Mouse (Mus musculus) kidney, embryonic 16.5 days (tissue): ENCODE measurements at regions not wholly inside any gene's neighbourhood (a gene's known extent, or its start where the extent isn't known, plus 50 kb on each side); places are given as distances from the start of the nearest gene placed in this dataset.

Experiments used
- ATAC-seq: fragments of 200-750 bp; cut with Nextera tagmentation; 2 replicates; pipeline ENCODE4 v1.8.0; 2017; ENCODE audit warnings: moderate TSS enrichment; ENCODE audit not compliant: low FRiP score, low TSS enrichment
- H3K27ac ChIP-seq: fragments of 300-500 bp; sonication (generic); 2 replicates; pipeline ENCODE4 v1.5.1; 2014; ENCODE audit warnings: low read length
- H3K27me3 ChIP-seq: fragments of 300-500 bp; sonication (generic); 2 replicates; pipeline ENCODE4 v1.6.1; 2014; ENCODE audit warnings: low read length, control low read depth, mixed read lengths; ENCODE audit not compliant: insufficient read depth
- H3K36me3 ChIP-seq: fragments of 300-500 bp; sonication (generic); 2 replicates; pipeline ENCODE4 v1.6.1; 2014; ENCODE audit warnings: low read length, control low read depth, mixed read lengths; ENCODE audit not compliant: insufficient read depth
- H3K4me1 ChIP-seq: fragments of 300-500 bp; sonication (generic); 2 replicates; pipeline ENCODE4 v1.6.1; 2014; ENCODE audit warnings: low read length, control low read depth, mixed read lengths; ENCODE audit not compliant: insufficient read depth
- H3K4me2 ChIP-seq: fragments of 300-500 bp; sonication (generic); replicated peaks from 2 replicates; pipeline ENCODE4 v1.6.1; 2014; ENCODE audit warnings: low read depth, low read length
- H3K4me3 ChIP-seq: fragments of 300-500 bp; sonication (generic); 2 replicates; pipeline ENCODE4 v1.5.1; 2014; ENCODE audit warnings: mild to moderate bottlenecking, low read length
- H3K9ac ChIP-seq: fragments of 300-500 bp; sonication (generic); replicated peaks from 2 replicates; pipeline ENCODE4 v1.6.1; 2014; ENCODE audit warnings: low read length
- H3K9me3 ChIP-seq: fragments of 300-500 bp; sonication (generic); 2 replicates; pipeline ENCODE4 v1.6.1; 2016; ENCODE audit warnings: low read length, control low read depth
- WGBS: fragments of 180-500 bp; shearing (Covaris S2); extraction: QIAGEN DNeasy Blood & Tissue Kit; methylation state at CpG from one replicate; pipeline ENCODE4 v1.1.7; 2014; 5-methylcytosine and 5-hydroxymethylcytosine counted together

DNA sequence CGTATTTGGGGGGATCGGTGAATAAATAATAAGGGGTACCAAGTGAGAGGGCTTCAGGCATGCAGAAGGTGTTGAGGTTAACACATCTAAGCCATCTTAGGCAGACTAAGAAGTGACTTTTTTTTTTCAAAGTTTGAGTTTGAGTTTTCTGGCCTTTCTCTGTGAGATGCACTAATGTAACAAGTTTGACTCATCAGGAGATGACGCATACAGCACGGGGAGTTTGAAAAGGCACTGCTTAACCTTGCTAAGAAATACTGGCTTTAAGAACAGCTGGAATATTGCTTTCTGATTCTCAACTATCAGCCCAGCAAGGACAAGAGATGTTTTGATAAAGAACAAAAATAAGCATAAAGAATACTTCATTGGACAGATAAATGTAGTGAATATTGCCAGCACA lies 806.6 kb downstream of the Kcna4 start:
- WGBS: 86% methylated on average over 4 of the region's 4 CpGs
- no peaks in the 10 kb centered on the region for H3K9me3 ChIP-seq
- H3K4me2 ChIP-seq: no peak overlapping the region
- H3K4me3 ChIP-seq: no peak overlapping the region
- no peak overlapping the region for H3K27ac ChIP-seq
- no peaks in the 10 kb centered on the region for H3K4me1 ChIP-seq
- no peak overlapping the region for H3K9ac ChIP-seq
- no peaks in the 10 kb centered on the region for H3K27me3 ChIP-seq
- no peaks in the 10 kb centered on the region for H3K36me3 ChIP-seq
- ATAC-seq: no peak

DNA sequence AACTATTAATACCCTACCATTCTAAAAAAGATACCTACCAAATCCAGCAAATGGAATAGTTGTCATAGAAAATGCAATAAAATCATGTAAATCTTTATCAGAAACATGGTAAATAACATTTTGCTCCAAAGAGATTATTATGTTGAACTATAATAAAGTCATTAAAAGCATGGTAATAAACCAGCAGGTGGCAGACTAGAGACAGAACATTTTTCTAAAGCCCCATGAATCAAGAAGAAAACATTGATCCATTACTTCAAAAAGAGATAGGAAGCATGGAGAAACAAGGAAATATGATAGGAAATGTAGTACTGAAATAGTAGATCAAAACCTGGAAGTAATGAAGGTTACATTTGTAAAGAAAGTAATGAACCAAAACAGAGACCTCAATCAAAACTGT lies 819.7 kb downstream of the Kcna4 start:
- no peak overlapping the region for H3K27ac ChIP-seq
- ATAC-seq: no peak
- H3K4me2 ChIP-seq: no peak overlapping the region
- no peak overlapping the region for H3K9ac ChIP-seq
- no peaks in the 10 kb centered on the region for H3K4me1 ChIP-seq
- H3K9me3 ChIP-seq: no peaks in the 10 kb centered on the region
- no peaks in the 10 kb centered on the region for H3K36me3 ChIP-seq
- no peak overlapping the region for H3K4me3 ChIP-seq
- H3K27me3 ChIP-seq: no peaks in the 10 kb centered on the region

DNA sequence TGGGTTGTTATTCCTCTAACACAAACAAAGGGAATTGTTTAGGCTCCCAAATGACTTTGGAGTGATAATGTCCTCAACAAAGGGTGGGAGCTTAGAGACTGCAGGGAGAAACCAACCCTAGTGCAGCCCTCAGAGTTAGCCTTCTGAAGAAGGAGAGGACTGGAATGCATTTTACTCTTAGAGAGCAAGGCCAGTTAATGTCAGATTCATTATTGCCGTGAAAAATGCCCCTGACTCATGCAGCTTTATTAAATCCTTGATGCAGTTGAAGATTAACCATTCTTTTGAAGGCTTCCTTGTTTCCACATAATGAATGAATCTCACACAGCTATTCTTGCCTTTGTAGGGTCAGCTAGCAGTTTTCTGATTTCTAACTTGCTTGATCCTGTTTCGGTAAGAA lies 855.3 kb downstream of the Kcna4 start:
- Histone ChIP-seq H3K4me2 (no peak overlapping the region), H3K27me3 (no peaks in the 10 kb centered on the region), H3K9me3 (no peaks in the 10 kb centered on the region), H3K36me3 (no peaks in the 10 kb centered on the region), H3K27ac (no peak overlapping the region), H3K4me3 (no peak overlapping the region), H3K9ac (no peak overlapping the region), H3K4me1 (no peaks in the 10 kb centered on the region)
- WGBS: 69% methylated on average over 2 of the region's 2 CpGs
- no peak for ATAC-seq

DNA sequence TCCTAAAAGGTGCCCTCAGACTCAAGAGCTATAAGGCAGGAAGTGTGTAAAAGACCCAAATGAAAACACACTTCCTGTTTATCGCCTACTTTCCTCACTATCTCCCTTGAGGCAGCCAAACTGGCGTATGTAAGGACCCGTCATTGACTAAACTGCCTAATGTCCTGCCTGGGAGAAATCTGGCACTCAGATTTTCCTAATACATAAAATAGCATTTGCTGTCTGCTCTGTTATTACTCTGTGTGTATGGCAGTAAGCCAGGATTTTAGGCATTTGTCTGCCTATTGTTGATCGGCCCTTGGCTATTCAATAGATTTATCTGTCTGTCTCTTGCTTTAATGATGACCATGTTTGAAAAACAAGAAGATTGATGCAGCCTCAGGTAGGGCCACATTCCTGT lies 857.8 kb downstream of the Kcna4 start:
- Histone ChIP-seq H3K4me1 (no peaks in the 10 kb centered on the region), H3K9ac (no peak overlapping the region), H3K9me3 (no peaks in the 10 kb centered on the region), H3K27ac (no peak overlapping the region), H3K4me2 (no peak overlapping the region), H3K4me3 (no peak overlapping the region), H3K27me3 (no peaks in the 10 kb centered on the region), H3K36me3 (no peaks in the 10 kb centered on the region)
- 53% methylated on average over 4 of the region's 4 CpGs for WGBS
- ATAC-seq: no peak

DNA sequence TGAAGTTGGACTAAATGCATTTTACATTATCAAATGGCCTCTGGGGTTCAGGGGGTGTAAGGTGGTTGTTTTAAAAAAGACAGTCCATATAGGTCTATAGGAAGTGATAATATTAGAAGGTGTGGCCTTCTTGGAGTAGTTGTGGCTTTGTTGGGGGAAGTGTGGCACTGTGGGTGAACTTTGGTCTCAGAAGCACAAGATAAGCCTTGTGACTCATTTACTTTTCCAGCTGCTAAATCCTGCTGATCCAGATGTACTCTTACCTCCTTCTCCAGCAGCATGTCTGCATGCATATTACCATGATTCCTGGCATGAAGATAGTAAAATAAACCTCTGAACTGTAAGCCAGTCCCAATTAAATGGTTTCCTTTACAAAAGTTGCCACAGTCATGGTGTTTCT lies 865.8 kb downstream of the Kcna4 start:
- Histone ChIP-seq H3K9me3 (no peaks in the 10 kb centered on the region), H3K27ac (no peak overlapping the region), H3K36me3 (no peaks in the 10 kb centered on the region), H3K9ac (no peak overlapping the region), H3K4me2 (no peak overlapping the region), H3K27me3 (no peaks in the 10 kb centered on the region), H3K4me1 (no peaks in the 10 kb centered on the region), H3K4me3 (no peak overlapping the region)
- no peak for ATAC-seq

DNA sequence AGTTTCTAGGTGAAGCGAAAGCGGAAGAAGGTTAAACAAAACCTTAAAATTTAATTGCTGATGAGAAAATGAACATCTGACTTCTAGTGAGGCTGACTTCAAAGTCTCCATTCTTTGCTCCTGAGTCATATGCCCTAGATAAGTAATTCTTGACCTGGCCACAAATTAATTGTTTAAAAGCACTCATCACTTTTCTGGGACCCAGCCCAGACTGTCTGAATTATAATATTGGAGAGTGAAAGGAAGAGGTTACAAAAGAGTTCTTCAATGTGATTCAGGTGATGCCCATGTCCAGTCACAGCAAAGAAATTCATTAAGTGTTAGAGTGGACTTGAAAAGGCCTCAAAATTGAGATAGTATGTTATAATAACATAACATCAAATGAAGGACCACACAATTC lies 867.3 kb downstream of the Kcna4 start:
- Histone ChIP-seq H3K9me3 (no peaks in the 10 kb centered on the region), H3K4me2 (no peak overlapping the region), H3K9ac (no peak overlapping the region), H3K27me3 (no peaks in the 10 kb centered on the region), H3K27ac (no peak overlapping the region), H3K4me3 (no peak overlapping the region), H3K36me3 (no peaks in the 10 kb centered on the region), H3K4me1 (no peaks in the 10 kb centered on the region)
- ATAC-seq: no peak
- WGBS: 87% methylated on average over 2 of the region's 2 CpGs

DNA sequence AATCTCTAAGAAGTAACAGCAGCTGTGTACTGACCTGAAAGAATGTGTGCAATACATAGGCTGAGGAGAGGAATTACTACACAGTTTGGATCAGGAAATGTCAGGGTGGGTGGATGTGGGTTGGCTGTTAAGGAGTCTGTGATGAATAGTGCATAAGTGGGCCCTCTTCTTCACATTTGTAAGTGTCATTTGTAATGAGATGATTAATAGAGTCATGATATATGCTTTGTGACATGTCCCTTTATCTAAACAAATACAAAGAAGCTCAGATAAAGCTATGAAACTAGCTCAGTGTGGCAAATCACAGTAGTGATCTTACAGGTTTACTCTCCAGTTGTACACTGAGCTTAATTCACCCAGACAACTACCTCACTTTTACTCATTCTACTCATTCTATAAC lies 867.9 kb downstream of the Kcna4 start:
- Histone ChIP-seq H3K4me2 (no peak overlapping the region), H3K27me3 (no peaks in the 10 kb centered on the region), H3K27ac (no peak overlapping the region), H3K4me3 (no peak overlapping the region), H3K9ac (no peak overlapping the region), H3K4me1 (no peaks in the 10 kb centered on the region), H3K9me3 (no peaks in the 10 kb centered on the region), H3K36me3 (no peaks in the 10 kb centered on the region)
- no peak for ATAC-seq

DNA sequence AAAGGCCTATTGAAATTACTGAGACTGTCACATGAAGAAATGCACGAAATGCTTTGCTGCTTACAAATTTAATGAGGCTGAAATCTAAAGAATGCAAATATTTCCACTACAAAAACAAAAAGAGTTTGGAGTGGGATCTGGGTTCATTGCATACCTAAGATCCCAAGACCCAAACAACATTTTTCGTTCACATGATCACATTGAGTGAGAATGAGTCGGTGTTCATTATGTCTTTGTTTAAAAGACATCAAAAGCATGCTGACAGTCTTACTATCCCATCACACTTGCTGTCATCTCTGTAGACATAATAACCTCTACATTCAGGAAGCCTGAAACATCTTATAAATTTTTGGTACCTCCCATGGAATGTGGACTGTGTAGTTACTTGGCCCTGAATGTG lies 870.4 kb downstream of the Kcna4 start:
- Histone ChIP-seq H3K9me3 (no peaks in the 10 kb centered on the region), H3K9ac (no peak overlapping the region), H3K4me2 (no peak overlapping the region), H3K27ac (no peak overlapping the region), H3K4me1 (no peaks in the 10 kb centered on the region), H3K4me3 (no peak overlapping the region), H3K36me3 (no peaks in the 10 kb centered on the region), H3K27me3 (no peaks in the 10 kb centered on the region)
- ATAC-seq: no peak
- 67% methylated on average over 3 of the region's 3 CpGs for WGBS

DNA sequence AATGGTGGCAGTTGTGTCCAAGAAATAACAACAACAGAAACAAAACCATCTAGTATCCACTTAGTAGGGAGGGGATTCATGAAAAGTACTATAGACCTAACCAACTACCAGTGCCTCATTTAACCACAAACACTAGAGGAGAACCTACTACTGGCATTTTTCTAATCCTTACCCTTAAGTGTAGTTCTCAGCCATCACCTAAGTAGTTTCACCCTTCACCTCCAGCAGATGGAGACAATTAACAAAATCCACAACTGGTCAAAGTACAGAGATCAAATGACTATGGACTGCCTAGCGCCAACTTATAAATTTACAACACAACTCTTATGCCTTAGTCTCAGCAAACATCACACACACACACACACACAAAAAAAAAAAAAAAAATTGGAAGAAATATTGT lies 874.6 kb downstream of the Kcna4 start:
- Histone ChIP-seq H3K4me1 (no peaks in the 10 kb centered on the region), H3K36me3 (no peaks in the 10 kb centered on the region), H3K9ac (no peak overlapping the region), H3K4me2 (no peak overlapping the region), H3K27ac (no peak overlapping the region), H3K27me3 (no peaks in the 10 kb centered on the region), H3K4me3 (no peak overlapping the region), H3K9me3 (no peaks in the 10 kb centered on the region)
- WGBS: 56% methylated on average over 1 of the region's 1 CpGs
- ATAC-seq: no peak
